Mouse (Mus musculus): ENCODE results near the gene Znhit2. TPM values are rescaled to one million over a fixed set of nuclear protein-coding genes. Genes with fewer than 3 reads are reported as not detected.

The Znhit2 gene
- polyA plus RNA-seq, 3 experiments from 2014 or later = 5.6 to 11.5 (median 9.4) TPM

GRCm38 (mm10) chr19:6047154-6047898 is 13.7 kb upstream of the Znhit2 start:
- no peak for ATAC-seq

- no peak for ATAC-seq
Observed at GRCm38 (mm10) chr19:6047899-6048166, 13.2 kb upstream of the Znhit2 start.

GRCm38 (mm10) chr19:6048681-6049410 is 12.1 kb upstream of the Znhit2 start:
- no peak for ATAC-seq

DNA sequence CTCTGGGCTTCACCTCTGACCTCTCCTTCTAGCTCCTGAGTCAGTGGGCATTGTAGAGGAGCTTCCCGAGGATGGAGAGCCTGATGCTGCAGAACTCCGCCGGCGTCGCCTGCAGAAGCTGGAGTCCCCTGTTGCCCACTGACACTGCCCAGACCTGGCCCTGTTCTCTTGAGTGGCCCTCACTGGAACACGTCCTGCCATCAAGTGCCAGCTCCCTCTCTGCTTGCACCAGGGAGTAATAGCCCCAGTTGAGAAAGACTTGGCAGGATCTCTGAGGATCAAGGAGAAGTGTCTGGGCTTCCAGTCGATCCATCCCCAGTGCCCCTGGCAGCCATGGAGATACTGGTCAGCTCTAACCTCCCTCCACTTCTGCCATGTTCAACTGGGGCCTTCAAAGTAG is 8.5 kb upstream of the Znhit2 start:
- no peak for ATAC-seq

- ATAC-seq = no peak
Observed at GRCm38 (mm10) chr19:6054296-6054695, 6.7 kb upstream of the Znhit2 start.

DNA sequence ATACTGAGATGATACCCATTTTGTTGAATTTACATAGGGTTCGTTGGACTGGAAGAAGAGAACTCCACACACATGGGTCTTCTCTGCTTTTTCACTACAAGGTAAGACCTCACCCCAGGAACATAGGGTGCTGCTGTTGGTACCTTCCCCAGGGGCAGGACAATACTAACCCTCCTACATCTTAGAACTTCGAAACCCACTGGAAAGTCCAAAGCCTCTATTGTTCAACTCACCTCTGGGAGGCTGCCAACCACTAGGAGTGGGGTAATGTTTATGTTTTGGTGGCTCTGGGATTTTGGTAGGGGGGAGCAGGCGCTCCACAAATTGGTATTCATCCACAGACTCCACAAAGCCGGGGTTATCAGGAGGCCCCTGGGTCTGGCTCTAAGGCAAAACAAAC is 4.3 kb upstream of the Znhit2 start:
- ATAC-seq = no peak

DNA sequence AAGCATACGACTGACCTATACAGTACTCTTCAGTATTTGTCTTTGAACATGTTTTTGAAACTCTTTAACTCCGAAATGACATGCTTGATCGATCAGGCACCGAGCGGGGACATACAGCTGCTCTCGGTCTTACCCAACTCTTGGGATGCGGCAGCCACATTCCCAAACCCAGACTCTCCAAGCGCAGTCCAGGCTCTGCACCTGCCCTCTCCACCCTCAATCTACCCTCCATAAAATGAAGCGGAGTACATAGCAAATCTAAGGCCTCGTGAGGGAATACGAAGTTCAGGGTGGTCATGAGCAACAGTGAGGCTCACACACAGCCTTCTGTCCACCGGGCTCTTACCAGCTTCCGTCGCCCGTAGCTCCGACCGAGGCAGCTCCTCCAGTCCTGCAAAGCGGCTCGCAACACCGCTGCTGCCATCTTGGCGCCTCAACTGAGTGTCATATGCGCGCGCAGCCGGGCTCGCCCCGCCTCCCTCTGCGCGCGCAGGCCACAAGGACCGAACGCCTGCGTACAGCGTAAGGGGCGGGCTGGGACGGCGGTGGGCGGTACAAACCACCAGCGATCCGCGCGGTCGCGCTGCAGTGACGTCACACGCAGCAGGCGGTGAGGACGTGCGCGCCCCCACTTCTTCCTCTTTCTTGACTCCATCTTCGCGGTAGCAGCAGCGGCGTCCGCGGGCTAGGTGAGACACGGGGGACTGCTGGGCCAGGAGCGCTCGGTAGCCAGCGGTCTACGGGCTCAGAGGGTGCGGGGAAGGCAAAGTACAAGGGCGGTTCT is 3.5 kb upstream of the Znhit2 start, which contains the start of the genes Mrpl49 and Fau:
Gene Mrpl49 (minus strand): TSS at position 473 of the 784 bp plus-strand sequence.
Gene Fau (plus strand): TSS at position 532 of the 784 bp plus-strand sequence.
- peak; percentile 71 for ATAC-seq

- ATAC-seq = no peak
Observed at GRCm38 (mm10) chr19:6058513-6058912, 2.5 kb upstream of the Znhit2 start.

- no peak for ATAC-seq
Observed at GRCm38 (mm10) chr19:6058966-6059365, 2.0 kb upstream of the Znhit2 start.

GRCm38 (mm10) chr19:6061641-6062302 is 780 bp downstream of the Znhit2 start:
- peak; percentile 29 for ATAC-seq

GRCm38 (mm10) chr19:6062418-6062817 is 1.4 kb downstream of the Znhit2 start:
- ATAC-seq = no peak

DNA sequence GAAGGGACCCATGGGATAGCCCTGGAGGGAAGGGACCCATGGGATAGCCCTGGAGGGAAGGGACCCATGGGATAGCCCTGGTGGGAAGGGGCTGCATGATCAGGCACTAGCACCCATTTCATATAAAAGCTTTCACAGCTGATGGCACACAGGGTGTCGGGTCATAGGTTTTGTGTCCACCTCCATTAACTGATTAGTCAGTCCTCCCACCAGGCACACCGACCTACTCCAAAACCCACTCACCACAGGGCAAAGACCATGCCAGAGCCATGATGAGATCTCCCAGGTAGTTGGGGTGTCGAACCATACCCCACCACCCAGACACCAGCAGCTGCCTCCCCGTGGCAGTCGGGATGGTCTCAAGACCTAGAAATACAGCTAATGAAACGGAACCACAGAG is 2.1 kb downstream of the Znhit2 start:
- no peak for ATAC-seq

GRCm38 (mm10) chr19:6066571-6066970 is 5.6 kb downstream of the Znhit2 start:
- no peak for ATAC-seq

DNA sequence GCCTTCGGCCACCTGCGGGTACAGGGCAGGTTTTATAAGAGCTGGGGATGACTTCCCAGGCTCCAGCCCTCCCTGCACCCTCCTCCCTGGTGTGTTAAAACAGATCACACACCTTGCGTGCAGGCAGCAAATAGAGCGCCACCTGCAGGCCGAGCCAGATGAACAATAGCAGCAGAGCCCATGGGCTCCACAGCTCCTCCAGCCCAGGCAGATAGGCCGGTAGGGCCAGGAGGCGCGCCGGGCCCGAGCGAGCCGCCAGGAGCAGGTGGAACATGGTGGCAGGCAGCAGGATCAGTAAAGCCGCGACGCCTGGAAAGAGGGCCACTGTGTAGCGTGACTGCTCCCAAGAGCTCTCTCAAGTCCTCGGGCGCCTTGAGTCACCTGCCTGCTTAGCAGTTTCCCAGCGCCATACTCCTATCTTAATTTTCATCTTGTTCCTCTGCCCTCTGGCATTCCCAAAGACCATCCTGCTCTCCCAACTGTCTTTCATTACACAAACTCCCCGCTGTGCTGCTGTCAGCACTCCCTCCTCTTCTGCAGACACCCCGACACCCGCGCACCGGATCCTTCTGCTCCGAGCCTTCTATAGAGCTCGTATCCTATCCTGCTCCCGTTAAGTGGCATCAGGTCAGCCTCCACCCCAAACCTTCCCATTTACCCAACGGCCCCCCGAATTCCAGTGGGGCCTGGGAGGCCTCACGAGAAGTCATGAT is 6.2 kb downstream of the Znhit2 start:
- ATAC-seq = peak; percentile 67

- peak; percentile 91 for ATAC-seq
Observed at GRCm38 (mm10) chr19:6067724-6068415, 6.9 kb downstream of the Znhit2 start, which contains the start of gene Tm7sf2. Gene Tm7sf2 (minus strand): TSS chr19:6068373.

DNA sequence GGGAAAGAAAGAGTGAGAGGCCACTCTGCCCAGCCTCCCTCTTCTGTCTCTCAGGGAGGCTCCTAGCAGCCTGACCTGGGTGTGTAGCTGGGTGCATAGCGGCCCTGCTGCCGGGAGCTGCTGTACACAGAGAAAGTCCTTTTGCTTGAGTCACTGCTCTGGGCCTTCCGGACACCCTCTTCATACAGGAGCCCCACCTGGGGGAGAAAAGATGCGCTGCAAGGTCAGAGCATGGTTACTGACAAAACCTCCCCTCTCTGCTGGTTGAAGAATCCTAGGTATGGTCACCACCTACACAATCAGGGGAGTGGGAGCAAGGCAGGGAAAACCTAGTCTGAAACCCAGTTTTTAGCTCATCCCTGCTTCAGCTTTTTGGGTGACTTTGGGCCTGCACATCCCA is 8.0 kb downstream of the Znhit2 start:
- no peak for ATAC-seq

DNA sequence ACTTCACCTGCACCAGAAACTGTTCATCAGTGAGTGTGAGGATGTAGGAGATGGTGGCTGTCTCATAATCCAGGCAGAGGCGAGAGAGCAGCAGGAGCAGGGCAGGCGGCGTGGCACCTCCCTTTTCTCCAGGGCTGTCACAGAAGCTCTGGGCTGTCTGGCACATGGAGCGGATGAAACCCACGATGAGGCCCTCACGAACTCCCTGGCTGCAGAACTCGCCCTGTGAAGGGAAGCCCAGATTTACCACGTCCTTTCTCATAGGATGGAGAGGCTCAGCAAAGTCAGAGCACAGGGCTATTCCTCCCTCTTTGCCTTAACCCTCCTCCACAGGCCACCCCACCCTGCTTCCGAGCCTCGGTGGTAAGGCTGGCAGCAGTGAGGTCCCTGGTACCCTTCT is 8.9 kb downstream of the Znhit2 start:
- no peak for ATAC-seq

DNA sequence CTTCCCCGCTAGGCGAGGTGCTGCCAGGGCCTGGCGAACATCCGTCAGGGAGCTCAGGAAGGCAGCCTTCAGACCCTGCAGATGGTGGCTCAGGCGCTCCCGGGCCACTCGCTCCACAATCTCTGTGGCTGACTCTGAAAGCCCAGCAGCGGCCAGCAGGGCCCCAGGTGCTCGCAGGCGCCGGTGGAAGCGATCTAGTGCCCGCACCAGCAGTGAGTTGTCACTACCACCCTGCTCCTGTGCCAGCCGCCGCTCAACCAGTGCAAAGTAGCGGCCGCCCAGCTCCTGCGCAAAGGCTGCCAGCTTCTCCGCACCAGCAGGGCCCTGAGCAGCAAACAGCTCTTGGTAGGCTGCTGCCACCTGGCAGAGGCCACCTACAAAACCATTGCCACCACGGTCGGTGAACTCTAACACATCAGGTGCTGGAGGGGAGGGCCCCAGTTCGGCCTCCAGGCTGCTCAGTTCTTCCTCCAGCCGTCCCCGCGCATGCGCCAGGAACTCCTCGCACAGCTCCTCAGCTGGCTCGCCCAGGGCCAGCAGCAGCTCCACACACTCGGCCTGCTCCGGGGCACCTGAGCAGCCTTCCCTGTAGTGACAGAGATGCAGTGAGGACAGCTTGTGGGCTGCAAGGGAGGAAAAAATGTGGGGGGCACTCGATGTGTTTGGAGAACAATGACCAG is 9.7 kb downstream of the Znhit2 start:
- no peak for ATAC-seq

GRCm38 (mm10) chr19:6071261-6071660 is 10.3 kb downstream of the Znhit2 start:
- no peak for ATAC-seq

DNA sequence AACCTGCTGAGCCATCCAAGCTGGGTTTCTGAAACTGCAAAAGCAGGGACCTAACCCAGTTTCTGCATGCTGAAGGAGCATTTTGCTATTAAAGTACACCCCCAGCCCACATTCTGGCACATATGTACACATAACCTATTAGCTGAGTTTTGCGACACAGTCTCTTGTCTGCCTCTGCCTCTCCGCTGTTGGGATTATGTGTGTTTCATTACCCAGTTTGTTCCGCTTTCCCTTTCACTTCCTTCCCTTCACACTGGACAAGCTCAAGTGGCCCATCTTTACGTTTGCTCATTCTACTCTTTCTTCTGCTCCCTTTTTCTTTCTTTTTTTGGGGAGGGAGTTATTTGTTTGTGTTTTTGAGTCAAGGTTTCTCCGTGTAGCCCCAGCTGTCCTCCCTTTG is 12.9 kb downstream of the Znhit2 start:
- no peak for ATAC-seq
